In genomic region chr11:101468263-101468688, GRCm38 (mm10) we compare ENCODE assay signal across 8 mouse cellular contexts. TPM values are rescaled to one million over a fixed set of nuclear protein-coding genes. Genes with fewer than 3 reads are reported as not detected.
A peak's percentile ranks its signal among the peaks of the same experiment; 100 is the strongest.
DNase-seq lines count a peak whose midpoint lies in the region; ATAC-seq and TF ChIP-seq lines count a peak whose summit lies in the region.

No protein-coding gene starts in this region.

- peak; percentile 5; the same call in 1 of the 2 replicates for TF ChIP-seq POLR2A in embryonic fibroblast, embryonic 13.5 days (IDR thresholded peaks at IDR 0.05; ENCODE audit: low read depth, low read length)
- TF ChIP-seq POLR2A in small intestine, adult 2 months (IDR thresholded peaks at IDR 0.05; ENCODE audit: low read depth, low read length), result no peak

- H3ac ChIP-seq in C2C12 (ENCODE audit: control insufficient read depth, insufficient read length, low read depth), result peak overlapping the region; percentile 56

- no peak for TF ChIP-seq CTCF in C2C12 (IDR thresholded peaks at IDR 0.05; ENCODE audit: control insufficient read depth, insufficient read depth, insufficient read length)
- TF ChIP-seq CTCF in embryonic fibroblast, embryonic 13.5 days (IDR thresholded peaks at IDR 0.05; ENCODE audit: borderline replicate concordance, insufficient read depth, low read length), result no peak
- TF ChIP-seq CTCF in small intestine, adult 2 months (IDR thresholded peaks at IDR 0.05; ENCODE audit: extremely low read depth, insufficient read length, insufficient replicate concordance, low read depth, low read length), result no peak

- H3K4me3 ChIP-seq in heart, embryonic 10.5 days, result peak overlapping the region; percentile 95
- peak overlapping the region; percentile 36 for H3K4me3 ChIP-seq in C2C12 (ENCODE audit: insufficient read depth, poor library complexity, severe bottlenecking)
- peak overlapping the region; percentile 71 for H3K4me3 ChIP-seq in embryonic fibroblast, embryonic 13.5 days (ENCODE audit: insufficient read depth, low read length)
- peak overlapping the region; percentile 76 for H3K4me3 ChIP-seq in limb, embryonic 12.5 days (replicated peaks)
- peak overlapping the region; percentile 69 for H3K4me3 ChIP-seq in small intestine, adult 2 months (ENCODE audit: low read depth, low read length)

- H3K9me3 ChIP-seq in heart, embryonic 10.5 days, result no peaks in the 10 kb centered on the region
- no peaks in the 10 kb centered on the region for H3K9me3 ChIP-seq in limb, embryonic 12.5 days

- DNase-seq in heart, embryonic 10.5 days (ENCODE audit: low spot score), result no peak
- DNase-seq in heart, postnatal 4 days, result no peak
- DNase-seq in adrenal gland, postnatal 25 days, result no peak
- DNase-seq in urinary bladder, postnatal 4 days (ENCODE audit: low spot score in 2 of 2), result no peak

- H3K79me3 ChIP-seq in C2C12 (ENCODE audit: low read depth), result peaks cover 6% of the 10 kb centered on the region

- H3K4me2 ChIP-seq in limb, embryonic 12.5 days, result peak overlapping the region; percentile 92

- H3K27me3 ChIP-seq in heart, embryonic 10.5 days (ENCODE audit: insufficient read depth, poor library complexity, severe bottlenecking), result 0 out of 2 replicates have a peak, but pooled peaks cover 4% of the 10 kb centered on the region
- H3K27me3 ChIP-seq in C2C12 (ENCODE audit: control insufficient read depth, insufficient read depth, insufficient read length), result no peaks in the 10 kb centered on the region
- peaks cover 26% of the 10 kb centered on the region for H3K27me3 ChIP-seq in limb, embryonic 12.5 days
- H3K27me3 ChIP-seq in small intestine, adult 2 months (ENCODE audit: control insufficient read depth, insufficient read depth, low read length), result no peaks in the 10 kb centered on the region

- H3K4me1 ChIP-seq in heart, embryonic 10.5 days, result peaks cover 81% of the 10 kb centered on the region
- 0 out of 2 replicates have a peak, but pooled peaks cover 5% of the 10 kb centered on the region for H3K4me1 ChIP-seq in embryonic fibroblast, embryonic 13.5 days (ENCODE audit: control insufficient read depth, insufficient read depth, low read length)
- H3K4me1 ChIP-seq in limb, embryonic 12.5 days (replicated peaks), result peaks cover 37% of the 10 kb centered on the region
- peaks cover 9% of the 10 kb centered on the region; the same call in 1 of the 2 replicates for H3K4me1 ChIP-seq in small intestine, adult 2 months (ENCODE audit: control insufficient read depth, insufficient read depth, insufficient read length, low read length)

- H3K27ac ChIP-seq in heart, embryonic 10.5 days, result peak overlapping the region; percentile 95
- H3K27ac ChIP-seq in embryonic fibroblast, embryonic 13.5 days (ENCODE audit: insufficient read depth, low read length), result no peak overlapping the region
- peak overlapping the region; percentile 23; the same call in 1 of the 2 replicates for H3K27ac ChIP-seq in limb, embryonic 12.5 days
- no peak overlapping the region for H3K27ac ChIP-seq in small intestine, adult 2 months (ENCODE audit: insufficient read depth, low read depth, low read length)

- peaks cover 8% of the 10 kb centered on the region for H3K36me3 ChIP-seq in heart, embryonic 10.5 days
- H3K36me3 ChIP-seq in C2C12 (ENCODE audit: control insufficient read depth, insufficient read depth), result no peaks in the 10 kb centered on the region
- 0 out of 2 replicates have a peak, but pooled peaks cover 3% of the 10 kb centered on the region for H3K36me3 ChIP-seq in limb, embryonic 12.5 days
- H3K36me3 ChIP-seq in small intestine, adult 2 months (ENCODE audit: control insufficient read depth, insufficient read depth, low read length), result no peaks in the 10 kb centered on the region

- H3K9ac ChIP-seq in limb, embryonic 12.5 days (replicated peaks), result peak overlapping the region; percentile 69

- H3K79me2 ChIP-seq in C2C12 (ENCODE audit: control insufficient read depth, insufficient read depth), result peaks cover 21% of the 10 kb centered on the region

- WGBS in heart, embryonic 10.5 days, result under 1% methylated on average over 30 of the region's 31 CpGs
- under 1% methylated on average over 29 of the region's 31 CpGs for WGBS in limb, embryonic 12.5 days
- 2% methylated on average over 28 of the region's 31 CpGs for WGBS in small intestine, adult 2 months

- peak; percentile 7 for ATAC-seq in limb, embryonic 12.5 days (ENCODE audit: insufficient number of reproducible peaks, insufficient read depth, low FRiP score, low TSS enrichment, low read depth)

TF ChIP-seq in C2C12, 6 proteins besides CTCF, POLR2A, EP300 and RAD21:
- TF ChIP-seq CEBPB (IDR thresholded peaks at IDR 0.05; ENCODE audit: low read depth), result no peak
- TF ChIP-seq USF1 (IDR thresholded peaks at IDR 0.05; ENCODE audit: low read depth), result no peak
- no peak for TF ChIP-seq FOSL1 (IDR thresholded peaks at IDR 0.05; ENCODE audit: insufficient read depth, low read length, poor library complexity, severe bottlenecking)
- TF ChIP-seq MYOG (IDR thresholded peaks at IDR 0.05; ENCODE audit: control insufficient read depth, extremely low read depth, insufficient read length), result no peak
- no peak for TF ChIP-seq MAX (IDR thresholded peaks at IDR 0.05)

RNA-seq across cellular contexts. Expression of gene Vat1, which starts 2.2 kb away (rescaled TPM):
- polyA plus RNA-seq in heart, embryonic 10.5 days (2016; fragmentation: Nextera tagmentation; extraction: Ambion mirVana), result 33.1 and 41.1 TPM in 2 replicates
- total RNA-seq in heart, postnatal 4 days (2021), result 10 to 100 TPM; 59.5 to 60.4 TPM
- polyA plus RNA-seq in C2C12 (2012; fragmentation: generic; extraction: Trizol), result 306 TPM
- polyA plus RNA-seq in embryonic fibroblast, embryonic 13.5 days (2011; ENCODE audit: insufficient read length, low read depth, missing spikeins), result 218 and 264 TPM in 2 replicates
- polyA plus RNA-seq in limb, embryonic 12.5 days (2016; fragmentation: Nextera tagmentation; extraction: Ambion mirVana), result 23.2 and 26.7 TPM in 2 replicates
- 92.5 and 272 TPM in 2 replicates for polyA plus RNA-seq in small intestine, adult 2 months (2012; rRNA removed)
- total RNA-seq in adrenal gland, postnatal 25 days (2021), result 104 and 112 TPM in 2 replicates

RNA-seq across cellular contexts. Expression of gene Rnd2, which starts 3.5 kb away (rescaled TPM):
- polyA plus RNA-seq in heart, embryonic 10.5 days (2016; fragmentation: Nextera tagmentation; extraction: Ambion mirVana), result 34.2 and 42.7 TPM in 2 replicates
- 10 to 100 TPM; 11.5 to 11.7 TPM for total RNA-seq in heart, postnatal 4 days (2021)
- 19.2 TPM for polyA plus RNA-seq in C2C12 (2012; fragmentation: generic; extraction: Trizol)
- 9.5 and 11.2 TPM in 2 replicates for polyA plus RNA-seq in embryonic fibroblast, embryonic 13.5 days (2011; ENCODE audit: insufficient read length, low read depth, missing spikeins)
- 9.7 and 10.2 TPM in 2 replicates for polyA plus RNA-seq in limb, embryonic 12.5 days (2016; fragmentation: Nextera tagmentation; extraction: Ambion mirVana)
- polyA plus RNA-seq in small intestine, adult 2 months (2012; rRNA removed), result 18.5 and 28.1 TPM in 2 replicates
- 8.1 and 11.1 TPM in 2 replicates for total RNA-seq in adrenal gland, postnatal 25 days (2021)

RNA-seq across cellular contexts. Expression of gene Ifi35, which starts 20.1 kb away (rescaled TPM):
- 9.4 and 9.8 TPM in 2 replicates for polyA plus RNA-seq in heart, embryonic 10.5 days (2016; fragmentation: Nextera tagmentation; extraction: Ambion mirVana)
- total RNA-seq in heart, postnatal 4 days (2021), result 10 to 100 TPM; 12.0 to 13.1 TPM
- polyA plus RNA-seq in C2C12 (2012; fragmentation: generic; extraction: Trizol), result 23.4 TPM
- 24.3 and 24.7 TPM in 2 replicates for polyA plus RNA-seq in embryonic fibroblast, embryonic 13.5 days (2011; ENCODE audit: insufficient read length, low read depth, missing spikeins)
- polyA plus RNA-seq in limb, embryonic 12.5 days (2016; fragmentation: Nextera tagmentation; extraction: Ambion mirVana), result 6.3 and 6.6 TPM in 2 replicates
- polyA plus RNA-seq in small intestine, adult 2 months (2012; rRNA removed), result 44.3 and 123 TPM in 2 replicates
- 33.5 and 39.5 TPM in 2 replicates for total RNA-seq in adrenal gland, postnatal 25 days (2021)

RNA-seq across cellular contexts. Expression of gene Rpl27, which starts 26.2 kb away (rescaled TPM):
- 311 and 360 TPM in 2 replicates for polyA plus RNA-seq in heart, embryonic 10.5 days (2016; fragmentation: Nextera tagmentation; extraction: Ambion mirVana)
- 10 to 100 TPM; 69.0 to 72.5 TPM for total RNA-seq in heart, postnatal 4 days (2021)
- polyA plus RNA-seq in C2C12 (2012; fragmentation: generic; extraction: Trizol), result 2,812 TPM
- polyA plus RNA-seq in embryonic fibroblast, embryonic 13.5 days (2011; ENCODE audit: insufficient read length, low read depth, missing spikeins), result 668 and 702 TPM in 2 replicates
- 382 and 394 TPM in 2 replicates for polyA plus RNA-seq in limb, embryonic 12.5 days (2016; fragmentation: Nextera tagmentation; extraction: Ambion mirVana)
- polyA plus RNA-seq in small intestine, adult 2 months (2012; rRNA removed), result 178 and 244 TPM in 2 replicates
- total RNA-seq in adrenal gland, postnatal 25 days (2021), result 74.2 and 91.6 TPM in 2 replicates

RNA-seq across cellular contexts. Expression of gene Ptges3l, which starts 43.1 kb away (rescaled TPM):
- polyA plus RNA-seq in heart, embryonic 10.5 days (2016; fragmentation: Nextera tagmentation; extraction: Ambion mirVana), result 57.6 and 95.1 TPM in 2 replicates
- 10 to 100 TPM; 50.6 to 52.8 TPM for total RNA-seq in heart, postnatal 4 days (2021)
- 19.2 TPM for polyA plus RNA-seq in C2C12 (2012; fragmentation: generic; extraction: Trizol)
- polyA plus RNA-seq in embryonic fibroblast, embryonic 13.5 days (2011; ENCODE audit: insufficient read length, low read depth, missing spikeins), result 14.6 and 27.7 TPM in 2 replicates
- 7.8 and 9.4 TPM in 2 replicates for polyA plus RNA-seq in limb, embryonic 12.5 days (2016; fragmentation: Nextera tagmentation; extraction: Ambion mirVana)
- 0.51 and 0.89 TPM in 2 replicates for polyA plus RNA-seq in small intestine, adult 2 months (2012; rRNA removed)
- 3.2 and 3.9 TPM in 2 replicates for total RNA-seq in adrenal gland, postnatal 25 days (2021)

Comparison
In these comparisons a context has a peak if more than half of its experiments do, and no peak if none do; other contexts are left out.
1. H3K27ac ChIP-seq: peak in heart, embryonic 10.5 days (single experiment) and limb, embryonic 12.5 days (single experiment); none in embryonic fibroblast, embryonic 13.5 days (single experiment) and small intestine, adult 2 months (single experiment).
2. H3K4me3 ChIP-seq: peak in every context shown above with its lines; median percentile 95 in heart, embryonic 10.5 days; 76 in limb, embryonic 12.5 days; 71 in embryonic fibroblast, embryonic 13.5 days; 69 in small intestine, adult 2 months; 36 in C2C12.